Mouse (Mus musculus): ENCODE measurements at regions not wholly inside any gene's neighbourhood (a gene's known extent, or its start where the extent isn't known, plus 50 kb on each side); places are given as distances from the start of the nearest gene placed in this dataset.
"Not testable (repeated sequence)": the region's sequence is repeated elsewhere in the genome, so short reads cannot be mapped to it uniquely, and the experiment has no call there.

DNA sequence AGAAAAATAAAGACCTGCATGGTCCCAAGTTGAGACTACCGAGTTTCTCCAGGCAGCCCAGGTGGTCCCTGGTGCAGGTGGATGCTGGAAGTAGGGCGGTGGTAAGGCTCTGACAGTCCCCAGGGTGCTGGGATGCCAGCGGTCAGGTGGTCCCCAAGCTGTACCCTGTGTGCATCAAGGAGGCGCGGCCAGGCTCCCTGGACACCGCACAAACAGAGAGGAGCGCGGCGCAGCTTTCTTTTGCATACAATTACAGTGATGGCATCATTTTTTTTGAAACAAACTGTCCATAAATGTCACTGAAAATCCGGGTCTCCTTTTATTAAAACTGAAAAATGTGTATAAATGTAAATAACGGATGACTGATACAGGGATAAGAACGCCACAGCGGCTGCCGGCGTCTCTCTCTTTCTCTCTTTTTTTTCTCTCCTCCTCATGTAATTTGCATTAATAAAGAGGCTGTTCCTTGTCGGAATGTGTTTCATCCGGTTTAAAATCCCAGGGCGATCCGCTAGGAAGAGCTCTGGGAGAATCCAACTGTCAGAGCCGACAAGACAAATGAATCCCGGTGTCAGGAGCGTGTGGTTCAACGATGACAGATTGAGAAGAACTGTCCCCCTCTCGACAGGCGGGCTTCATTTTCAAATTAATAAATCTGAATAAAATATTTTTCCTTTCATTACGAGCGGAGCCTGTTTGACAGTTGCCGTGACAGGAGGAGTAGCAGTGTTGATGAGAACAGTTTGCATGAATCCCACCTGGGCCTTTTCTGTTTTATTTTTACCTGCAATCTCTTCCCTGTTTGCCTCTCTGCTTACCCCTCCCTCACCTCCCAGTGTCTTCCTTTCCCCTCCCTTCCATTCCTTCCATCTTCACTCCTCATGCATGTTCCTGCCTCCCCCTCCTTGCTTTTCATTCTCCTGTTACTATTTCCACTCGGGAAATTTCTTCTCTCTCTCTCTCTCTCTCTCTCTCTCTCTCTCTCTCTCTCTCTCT, 244.6 kb upstream of the Pbx1 start:
- Histone ChIP-seq H3K36me3 (ENCODE audit: control insufficient read depth, insufficient read depth, low read length) (no peaks in the 10 kb centered on the region), H3K27ac (ENCODE audit: insufficient read depth, low read depth, low read length) (no peak overlapping the region), H3K4me3 (ENCODE audit: insufficient read depth, low read depth, low read length) (no peak overlapping the region), H3K4me1 (ENCODE audit: control insufficient read depth, insufficient read depth, low read length) (no peaks in the 10 kb centered on the region), H3K27me3 (replicated peaks; ENCODE audit: control insufficient read depth, insufficient read depth, low read length) (no peaks in the 10 kb centered on the region)
- TF ChIP-seq POLR2A (IDR thresholded peaks at IDR 0.05; ENCODE audit: low read depth, low read length) (no peak), CTCF (conservative IDR thresholded peaks at IDR 0.05; ENCODE audit: insufficient read depth, insufficient read length, low read depth, low read length) (no peak)
- 62% methylated on average over 29 of the region's 29 CpGs for WGBS
- DNase-seq: no peak

DNA sequence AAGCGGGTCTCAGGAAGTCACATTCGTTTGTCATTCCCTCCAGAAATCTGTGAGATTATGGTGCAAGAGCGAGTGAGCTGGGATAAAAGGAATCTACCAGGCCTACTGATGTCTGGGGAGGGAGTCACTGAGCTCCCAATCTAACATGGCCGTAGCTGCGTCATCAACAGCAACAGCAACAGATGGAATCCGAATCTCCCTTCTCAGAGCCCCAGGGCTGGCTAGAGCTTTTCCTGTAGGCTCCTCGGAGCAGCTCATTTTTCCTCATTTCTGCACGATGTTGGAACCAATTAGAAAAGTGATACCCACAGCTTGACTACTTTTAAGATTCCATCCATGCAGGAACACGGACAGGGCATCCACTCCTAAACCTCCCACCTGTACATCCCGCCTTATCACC, 243.7 kb upstream of the Pbx1 start:
- WGBS: 78% methylated on average over 10 of the region's 10 CpGs

DNA sequence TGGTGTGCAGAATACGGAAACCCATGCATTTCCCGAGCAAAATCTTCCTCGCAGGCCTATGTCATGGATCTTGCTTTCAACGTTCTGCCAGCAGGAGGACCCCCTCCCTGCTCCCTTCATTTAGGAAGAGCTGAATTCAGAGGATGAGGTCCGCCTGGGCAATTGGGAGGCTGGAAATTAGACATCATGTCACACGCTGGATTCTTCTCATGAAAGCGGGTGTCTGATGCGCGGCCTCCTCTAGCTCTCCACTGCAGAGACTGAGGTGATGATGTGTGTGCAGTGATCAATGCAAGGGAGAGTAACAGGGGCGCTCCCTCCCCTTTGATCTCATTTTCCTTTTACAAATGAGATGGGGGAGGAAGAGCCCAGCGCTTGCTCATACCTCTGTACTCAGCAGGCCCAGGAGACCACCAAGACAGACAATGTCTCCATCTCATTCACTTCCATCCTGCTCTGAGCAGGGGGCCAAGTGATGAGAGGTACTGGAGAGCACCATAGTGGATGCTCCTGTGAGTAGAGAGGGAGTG, 230.8 kb upstream of the Pbx1 start:
- no peak for TF ChIP-seq POLR2A (IDR thresholded peaks at IDR 0.05; ENCODE audit: low read depth, low read length)
- TF ChIP-seq CTCF (conservative IDR thresholded peaks at IDR 0.05; ENCODE audit: insufficient read depth, insufficient read length, low read depth, low read length): no peak
- H3K27ac ChIP-seq (ENCODE audit: insufficient read depth, low read depth, low read length): no peak overlapping the region
- 74% methylated on average over 11 of the region's 11 CpGs for WGBS
- no peaks in the 10 kb centered on the region for H3K4me1 ChIP-seq (ENCODE audit: control insufficient read depth, insufficient read depth, low read length)
- H3K4me3 ChIP-seq (ENCODE audit: insufficient read depth, low read depth, low read length): no peak overlapping the region
- DNase-seq: no peak
- no peaks in the 10 kb centered on the region for H3K27me3 ChIP-seq (replicated peaks; ENCODE audit: control insufficient read depth, insufficient read depth, low read length)
- H3K36me3 ChIP-seq (ENCODE audit: control insufficient read depth, insufficient read depth, low read length): no peaks in the 10 kb centered on the region

More for the DNA sequence above, 243.7 kb upstream of the Pbx1 start:
- no peak for DNase-seq
- TF ChIP-seq CTCF (conservative IDR thresholded peaks at IDR 0.05; ENCODE audit: insufficient read depth, insufficient read length, low read depth, low read length) (no peak), POLR2A (IDR thresholded peaks at IDR 0.05; ENCODE audit: low read depth, low read length) (no peak)
- H3K4me3 ChIP-seq (ENCODE audit: insufficient read depth, low read depth, low read length): no peak overlapping the region
- H3K27ac ChIP-seq (ENCODE audit: insufficient read depth, low read depth, low read length): no peak overlapping the region
- H3K36me3 ChIP-seq (ENCODE audit: control insufficient read depth, insufficient read depth, low read length): no peaks in the 10 kb centered on the region
- H3K27me3 ChIP-seq (replicated peaks; ENCODE audit: control insufficient read depth, insufficient read depth, low read length): no peaks in the 10 kb centered on the region
- H3K4me1 ChIP-seq (ENCODE audit: control insufficient read depth, insufficient read depth, low read length): no peaks in the 10 kb centered on the region

DNA sequence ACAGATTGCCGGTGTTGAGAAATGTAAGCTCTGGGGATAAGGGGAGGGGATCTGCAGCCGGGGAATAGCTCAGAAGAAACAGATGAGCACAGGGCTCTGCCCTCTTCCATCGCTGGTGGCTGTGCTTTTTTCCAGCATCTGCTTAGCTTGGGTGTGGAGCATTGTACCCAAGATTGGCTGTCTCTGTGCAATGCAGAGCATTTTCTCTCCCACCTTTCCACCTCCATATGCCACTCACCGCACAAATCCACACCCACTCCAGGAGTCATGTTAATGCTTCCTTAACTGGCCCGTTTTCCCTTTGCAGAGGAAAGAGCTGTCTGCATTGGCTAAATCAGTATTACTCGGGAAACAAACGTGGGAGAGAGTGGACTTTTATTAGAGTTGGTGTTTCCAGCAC, 228.9 kb upstream of the Pbx1 start:
- H3K27me3 ChIP-seq (replicated peaks; ENCODE audit: control insufficient read depth, insufficient read depth, low read length): no peaks in the 10 kb centered on the region
- H3K4me3 ChIP-seq (ENCODE audit: insufficient read depth, low read depth, low read length): no peak overlapping the region
- no peaks in the 10 kb centered on the region for H3K4me1 ChIP-seq (ENCODE audit: control insufficient read depth, insufficient read depth, low read length)
- TF ChIP-seq POLR2A (IDR thresholded peaks at IDR 0.05; ENCODE audit: low read depth, low read length) (no peak), CTCF (conservative IDR thresholded peaks at IDR 0.05; ENCODE audit: insufficient read depth, insufficient read length, low read depth, low read length) (no peak)
- WGBS: 79% methylated on average over 7 of the region's 7 CpGs
- H3K36me3 ChIP-seq (ENCODE audit: control insufficient read depth, insufficient read depth, low read length): no peaks in the 10 kb centered on the region
- no peak overlapping the region for H3K27ac ChIP-seq (ENCODE audit: insufficient read depth, low read depth, low read length)
- DNase-seq: no peak

DNA sequence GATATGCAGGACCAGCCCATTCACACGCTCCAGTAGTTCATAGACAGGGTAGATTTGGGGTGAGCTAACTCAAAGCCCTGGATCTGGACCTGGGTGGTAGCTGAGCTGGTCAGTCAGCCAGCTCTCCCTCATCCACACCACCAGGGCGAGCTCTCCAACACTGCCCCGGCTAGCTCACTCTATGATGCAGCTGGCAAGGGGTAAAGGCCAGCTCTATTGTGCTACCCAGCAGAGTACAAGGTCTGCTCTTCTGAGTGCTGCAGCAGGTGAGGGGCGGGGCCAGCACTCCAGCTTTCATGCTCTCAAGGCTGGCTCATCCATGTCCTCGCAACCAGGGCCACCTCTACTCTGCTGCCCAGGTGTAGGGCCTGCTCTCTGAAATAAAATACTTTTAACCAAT, 227.5 kb upstream of the Pbx1 start:
- peak; percentile 31 for DNase-seq
- H3K36me3 ChIP-seq (ENCODE audit: control insufficient read depth, insufficient read depth, low read length): no peaks in the 10 kb centered on the region
- TF ChIP-seq POLR2A (IDR thresholded peaks at IDR 0.05; ENCODE audit: low read depth, low read length) (no peak), CTCF (conservative IDR thresholded peaks at IDR 0.05; ENCODE audit: insufficient read depth, insufficient read length, low read depth, low read length) (no peak)
- H3K4me3 ChIP-seq (ENCODE audit: insufficient read depth, low read depth, low read length): no peak overlapping the region
- H3K4me1 ChIP-seq (ENCODE audit: control insufficient read depth, insufficient read depth, low read length): no peaks in the 10 kb centered on the region
- H3K27me3 ChIP-seq (replicated peaks; ENCODE audit: control insufficient read depth, insufficient read depth, low read length): no peaks in the 10 kb centered on the region
- 82% methylated on average over 5 of the region's 5 CpGs for WGBS
- H3K27ac ChIP-seq (ENCODE audit: insufficient read depth, low read depth, low read length): no peak overlapping the region

DNA sequence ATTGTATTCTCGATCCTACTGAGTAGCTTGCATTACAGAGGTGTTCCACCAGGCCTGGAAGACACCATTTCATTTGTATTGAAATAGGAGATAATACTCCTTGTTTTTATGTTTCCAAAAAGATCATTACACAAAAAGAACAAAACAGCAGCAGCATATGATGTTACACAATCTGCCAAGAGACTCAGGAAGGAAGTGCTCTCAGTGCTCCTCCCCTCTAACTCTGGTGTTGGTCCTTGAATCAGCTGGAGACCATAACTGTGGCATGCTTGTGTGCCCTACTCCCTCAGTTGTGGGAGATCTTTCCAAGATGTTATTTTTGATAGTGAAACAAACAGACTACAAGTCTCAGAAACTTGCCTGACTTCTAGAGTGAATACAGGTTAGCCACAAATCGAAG, 200.8 kb upstream of the Pbx1 start:
- Histone ChIP-seq H3K4me3 (ENCODE audit: insufficient read depth, low read depth, low read length) (no peak overlapping the region), H3K27ac (ENCODE audit: insufficient read depth, low read depth, low read length) (no peak overlapping the region), H3K36me3 (ENCODE audit: control insufficient read depth, insufficient read depth, low read length) (no peaks in the 10 kb centered on the region), H3K27me3 (replicated peaks; ENCODE audit: control insufficient read depth, insufficient read depth, low read length) (no peaks in the 10 kb centered on the region), H3K4me1 (ENCODE audit: control insufficient read depth, insufficient read depth, low read length) (no peaks in the 10 kb centered on the region)
- WGBS: 83% methylated on average over 2 of the region's 2 CpGs
- no peak for TF ChIP-seq CTCF (conservative IDR thresholded peaks at IDR 0.05; ENCODE audit: insufficient read depth, insufficient read length, low read depth, low read length)
- TF ChIP-seq POLR2A (IDR thresholded peaks at IDR 0.05; ENCODE audit: low read depth, low read length): no peak
- DNase-seq: no peak

DNA sequence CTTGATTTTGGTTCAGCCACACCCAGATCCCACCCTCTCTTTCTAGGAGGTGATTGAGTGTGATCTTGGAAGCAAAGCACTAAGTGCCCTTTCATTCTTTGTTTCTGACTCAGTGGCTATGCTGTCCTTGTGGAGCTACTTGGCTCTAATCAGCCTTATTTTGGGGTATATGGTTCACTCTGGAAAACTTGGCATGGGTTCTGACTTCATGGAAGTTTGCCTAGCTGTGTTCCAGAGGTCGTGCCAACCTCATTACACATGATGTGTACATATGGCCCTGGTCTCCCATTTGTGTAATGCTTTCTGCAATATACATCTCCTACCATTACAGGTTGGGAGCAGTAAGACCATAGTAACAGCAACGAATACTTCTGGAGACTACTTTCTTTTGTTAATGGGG, 199.9 kb upstream of the Pbx1 start:
- 76% methylated on average over 2 of the region's 2 CpGs for WGBS
- no peak overlapping the region for H3K27ac ChIP-seq (ENCODE audit: insufficient read depth, low read depth, low read length)
- no peaks in the 10 kb centered on the region for H3K36me3 ChIP-seq (ENCODE audit: control insufficient read depth, insufficient read depth, low read length)
- H3K27me3 ChIP-seq (replicated peaks; ENCODE audit: control insufficient read depth, insufficient read depth, low read length): no peaks in the 10 kb centered on the region
- TF ChIP-seq POLR2A (IDR thresholded peaks at IDR 0.05; ENCODE audit: low read depth, low read length) (no peak), CTCF (conservative IDR thresholded peaks at IDR 0.05; ENCODE audit: insufficient read depth, insufficient read length, low read depth, low read length) (no peak)
- no peaks in the 10 kb centered on the region for H3K4me1 ChIP-seq (ENCODE audit: control insufficient read depth, insufficient read depth, low read length)
- no peak overlapping the region for H3K4me3 ChIP-seq (ENCODE audit: insufficient read depth, low read depth, low read length)
- no peak for DNase-seq

DNA sequence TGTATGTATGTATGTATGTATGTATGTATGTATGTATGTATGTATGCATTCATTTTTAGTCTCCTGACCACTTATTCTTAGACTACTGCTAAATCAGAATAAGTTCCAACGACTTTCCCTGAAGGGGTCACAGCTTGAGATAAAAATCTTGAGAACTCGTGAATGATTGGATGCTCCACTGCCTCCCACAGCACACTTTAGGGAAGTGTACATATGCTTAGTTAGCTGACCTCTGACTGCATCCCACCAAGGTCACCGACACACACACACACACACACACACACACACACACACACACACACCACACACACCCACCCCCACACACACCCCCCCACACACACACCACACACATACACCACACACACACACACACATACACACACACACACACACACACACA, 169.9 kb upstream of the Pbx1 start:
- H3K27me3 ChIP-seq (replicated peaks; ENCODE audit: control insufficient read depth, insufficient read depth, low read length); DNase-seq; H3K4me3 ChIP-seq (ENCODE audit: insufficient read depth, low read depth, low read length); H3K27ac ChIP-seq (ENCODE audit: insufficient read depth, low read depth, low read length); H3K36me3 ChIP-seq (ENCODE audit: control insufficient read depth, insufficient read depth, low read length); H3K4me1 ChIP-seq (ENCODE audit: control insufficient read depth, insufficient read depth, low read length): not testable (repeated sequence)
- WGBS: 57% methylated on average over 3 of the region's 3 CpGs

All from kidney, adult 2 months (tissue).